Mouse (Mus musculus): ENCODE results near the gene Prrg4.

GRCm38 (mm10) chr2:104815561-104816370, 33.9 kb downstream of the Prrg4 start:
- TF ChIP-seq EP300 (IDR thresholded peaks at IDR 0.05; ENCODE audit: low read depth) (no peak), CTCF (IDR thresholded peaks at IDR 0.05; ENCODE audit: low read depth) (no peak)

All from heart, postnatal 0 days (tissue).